8 mouse cellular contexts compared by ENCODE assay signal in genomic region chr5:129019497-129020299, GRCm38 (mm10). TPM values are rescaled to one million over a fixed set of nuclear protein-coding genes. Genes with fewer than 3 reads are reported as not detected.
A peak's percentile ranks its signal among the peaks of the same experiment; 100 is the strongest.
DNase-seq lines count a peak whose midpoint lies in the region; ATAC-seq and TF ChIP-seq lines count a peak whose summit lies in the region.

Gene Ran, plus strand, starts transcription at chr5:129020069.

- peak; percentile 93 for ATAC-seq in forebrain, embryonic 16.5 days
- ATAC-seq in lung, embryonic 14.5 days (ENCODE audit: insufficient read depth), result peak; percentile 93

- in situ Hi-C loops in ES-E14 (cut with MboI; ENCODE audit: low sequenced_read_pairs in 2 of 2, unreplicated experiment in 2 of 2), result no loop called here

- peaks cover 19% of the 10 kb centered on the region for H3K36me3 ChIP-seq in ES-E14 (ENCODE audit: control insufficient read depth, insufficient read depth, low read length, poor library complexity, severe bottlenecking)
- peaks cover 3% of the 10 kb centered on the region; the same call in 1 of the 2 replicates for H3K36me3 ChIP-seq in forebrain, embryonic 16.5 days (ENCODE audit: control insufficient read depth, insufficient read depth)
- H3K36me3 ChIP-seq in lung, embryonic 14.5 days (ENCODE audit: insufficient read depth), result peaks cover 28% of the 10 kb centered on the region
- no peaks in the 10 kb centered on the region for H3K36me3 ChIP-seq in thymus, adult 2 months (ENCODE audit: control insufficient read depth, insufficient read depth, low read length)

- no peaks in the 10 kb centered on the region for H3K9me3 ChIP-seq in ES-E14 (ENCODE audit: control insufficient read depth, insufficient read depth, low read depth, low read length)
- no peaks in the 10 kb centered on the region for H3K9me3 ChIP-seq in forebrain, embryonic 16.5 days (ENCODE audit: control insufficient read depth, low read length)
- H3K9me3 ChIP-seq in lung, embryonic 14.5 days (ENCODE audit: low read depth, low read length), result no peaks in the 10 kb centered on the region

- TF ChIP-seq POLR2A in olfactory bulb, adult 2 months (IDR thresholded peaks at IDR 0.05; ENCODE audit: insufficient read depth, low read depth, low read length), result peak; percentile 92
- peak; percentile 81 for TF ChIP-seq POLR2A in thymus, adult 2 months (IDR thresholded peaks at IDR 0.05; ENCODE audit: control insufficient read depth, extremely low read depth, insufficient read depth, low read length, poor library complexity)

- H3K4me2 ChIP-seq in forebrain, embryonic 16.5 days (ENCODE audit: low read length), result peak within 1 kb of the TSS; percentile 92
- H3K4me2 ChIP-seq in lung, embryonic 14.5 days, result peak within 1 kb of the TSS; percentile 72

- H3K4me3 ChIP-seq in ES-E14 (ENCODE audit: insufficient read depth in 1 of 2, low read depth in 1 of 2, low read length in 2 of 2, poor library complexity in 1 of 2, severe bottlenecking in 1 of 2), result peak within 1 kb of the TSS; percentile 74 to 93
- H3K4me3 ChIP-seq in forebrain, embryonic 16.5 days (replicated peaks; ENCODE audit: low read length), result peak within 1 kb of the TSS; percentile 91
- peak within 1 kb of the TSS; percentile 91 for H3K4me3 ChIP-seq in layer of hippocampus, adult 2 months
- peak within 1 kb of the TSS; percentile 95 for H3K4me3 ChIP-seq in lung, embryonic 14.5 days (ENCODE audit: low read depth, low read length)
- H3K4me3 ChIP-seq in olfactory bulb, adult 2 months (ENCODE audit: insufficient read depth, low read depth, low read length), result peak within 1 kb of the TSS; percentile 96
- H3K4me3 ChIP-seq in thymus, adult 2 months (ENCODE audit: control insufficient read depth, insufficient read depth, low read length), result peak within 1 kb of the TSS; percentile 83

- DNase-seq in ES-E14 (ENCODE audit: low read depth, low spot score), result peak; percentile 87
- DNase-seq in cerebellum, adult 11-12 months, result peak; percentile 97
- DNase-seq in heart, postnatal 36 days, result peak; percentile 94
- DNase-seq in layer of hippocampus, adult 2 months (ENCODE audit: low spot score in 2 of 2), result peak; percentile 94 to 96
- DNase-seq in lung, embryonic 14.5 days, result peak; percentile 98
- DNase-seq in thymus, adult 2 months, result peak; percentile 95

- WGBS in forebrain, embryonic 16.5 days, result under 1% methylated on average over 82 of the region's 102 CpGs
- under 1% methylated on average over 97 of the region's 102 CpGs for WGBS in lung, embryonic 14.5 days
- 2% methylated on average over 102 of the region's 102 CpGs for WGBS in olfactory bulb, adult 2 months
- 1% methylated on average over 102 of the region's 102 CpGs for WGBS in thymus, adult 2 months

- H3K27me3 ChIP-seq in forebrain, embryonic 16.5 days (replicated peaks; ENCODE audit: control insufficient read depth, insufficient read depth, low read length), result no peaks in the 10 kb centered on the region
- H3K27me3 ChIP-seq in lung, embryonic 14.5 days (ENCODE audit: insufficient read depth, low read length), result no peaks in the 10 kb centered on the region
- no peaks in the 10 kb centered on the region for H3K27me3 ChIP-seq in thymus, adult 2 months (ENCODE audit: control insufficient read depth, insufficient read depth, low read length)

- intact Hi-C loops in heart, postnatal 36 days (cut with DNase I), result loop anchor here (1.0 to 5.0 kb wide), 4 partner anchors 11 to 1407 kb away; partner anchors contain the start of genes Nipsnap2, Sbds, Stx2 and Tyw1

- H3K27ac ChIP-seq in ES-E14 (ENCODE audit: insufficient read depth, low read depth, low read length, poor library complexity, severe bottlenecking), result peak within 1 kb of the TSS; percentile 97
- H3K27ac ChIP-seq in forebrain, embryonic 16.5 days (ENCODE audit: low read length), result peak within 1 kb of the TSS; percentile 97
- peak within 1 kb of the TSS; percentile 100 for H3K27ac ChIP-seq in layer of hippocampus, adult 2 months
- H3K27ac ChIP-seq in lung, embryonic 14.5 days (ENCODE audit: low read depth), result peak within 1 kb of the TSS; percentile 98
- H3K27ac ChIP-seq in olfactory bulb, adult 2 months (ENCODE audit: insufficient read depth, low read depth, low read length), result peak within 1 kb of the TSS; percentile 96
- H3K27ac ChIP-seq in thymus, adult 2 months (ENCODE audit: control insufficient read depth, insufficient read depth, low read length), result peak within 1 kb of the TSS; percentile 1; the same call in 1 of the 2 replicates

- H3K9ac ChIP-seq in ES-E14 (ENCODE audit: insufficient read depth, low read depth, low read length, poor library complexity, severe bottlenecking), result peak within 1 kb of the TSS; percentile 98
- H3K9ac ChIP-seq in forebrain, embryonic 16.5 days (replicated peaks; ENCODE audit: low read depth, low read length), result peak within 1 kb of the TSS; percentile 92
- peak within 1 kb of the TSS; percentile 97 for H3K9ac ChIP-seq in lung, embryonic 14.5 days

- peaks cover 2 to 7% of the 10 kb centered on the region in 2 experiments; a peak in 2 of 4 replicates for H3K4me1 ChIP-seq in ES-E14 (ENCODE audit: control insufficient read depth in 2 of 2, insufficient read depth in 2 of 2, low read length in 2 of 2, poor library complexity in 1 of 2)
- H3K4me1 ChIP-seq in forebrain, embryonic 16.5 days (replicated peaks; ENCODE audit: control insufficient read depth, insufficient read depth, low read length), result peaks cover 16% of the 10 kb centered on the region
- H3K4me1 ChIP-seq in lung, embryonic 14.5 days (ENCODE audit: insufficient read depth), result peaks cover 5% of the 10 kb centered on the region; the same call in 1 of the 2 replicates
- no peaks in the 10 kb centered on the region; the same call in 1 of the 2 replicates for H3K4me1 ChIP-seq in olfactory bulb, adult 2 months (ENCODE audit: control insufficient read depth, insufficient read depth, low read length)
- H3K4me1 ChIP-seq in thymus, adult 2 months (replicated peaks; ENCODE audit: control insufficient read depth, insufficient read depth, low read length), result peaks cover 13% of the 10 kb centered on the region; the same call in 1 of the 2 replicates

- no peak for TF ChIP-seq CTCF in layer of hippocampus, adult 2 months (conservative IDR thresholded peaks at IDR 0.05)
- TF ChIP-seq CTCF in lung, embryonic 14.5 days (IDR thresholded peaks at IDR 0.05; ENCODE audit: low read depth), result no peak
- TF ChIP-seq CTCF in olfactory bulb, adult 2 months (IDR thresholded peaks at IDR 0.05; ENCODE audit: insufficient read depth, low read depth, low read length), result no peak
- TF ChIP-seq CTCF in thymus, adult 2 months (IDR thresholded peaks at IDR 0.05; ENCODE audit: borderline replicate concordance, control insufficient read depth, extremely low read depth, insufficient read depth, low read length, poor library complexity), result no peak

TF ChIP-seq in ES-E14, 5 proteins besides CTCF, POLR2A, EP300 and RAD21:
- TF ChIP-seq HCFC1 (IDR thresholded peaks at IDR 0.05; ENCODE audit: borderline replicate concordance, insufficient read depth, low read length) (0 out of 2 replicates have a peak, but pooled peaks have one; percentile 34), ZC3H11A (IDR thresholded peaks at IDR 0.05; ENCODE audit: borderline replicate concordance, low read depth, low read length) (no peak)

RNA-seq across cellular contexts. Expression of gene Ran, which starts in this region (rescaled TPM):
- total RNA-seq in ES-E14 (2012; rRNA removed), result 642 and 877 TPM in 2 replicates
- 436 and 440 TPM in 2 replicates for polyA plus RNA-seq in forebrain, embryonic 16.5 days (2015; fragmentation: Nextera tagmentation; extraction: Ambion mirVana)
- total RNA-seq in heart, postnatal 36 days (2021), result 100 to 1,000 TPM in 1 of 2 experiments, 10 to 100 TPM in 1; 86.3 to 103 TPM
- total RNA-seq in layer of hippocampus, adult 2 months (2021), result 100 to 1,000 TPM; 160 to 167 TPM
- polyA plus RNA-seq in lung, embryonic 14.5 days (2014; fragmentation: Nextera tagmentation; extraction: Ambion mirVana), result 737 and 751 TPM in 2 replicates
- polyA plus RNA-seq in olfactory bulb, adult 2 months (2012; ENCODE audit: insufficient read depth, insufficient read length, low replicate concordance, missing spikeins), result not detected in 2 replicates
- 145 and 165 TPM in 2 replicates for polyA plus RNA-seq in thymus, adult 2 months (2012; rRNA removed)

Comparison
In these comparisons a context has a peak if more than half of its experiments do, and no peak if none do; other contexts are left out.
1. Peak in every context shown above with its lines: DNase-seq, ATAC-seq, H3K4me3 ChIP-seq and H3K27ac ChIP-seq.
2. RNA of gene Ran (polyA plus RNA-seq): 737 to 751 TPM in lung, embryonic 14.5 days, 436 to 440 TPM in forebrain, embryonic 16.5 days and 145 to 165 TPM in thymus, adult 2 months; not detected in olfactory bulb, adult 2 months; every median in the first group is over 100 times any median in the second.
3. H3K27ac ChIP-seq: peak in every context shown above with its lines; median percentile 100 in layer of hippocampus, adult 2 months; 98 in lung, embryonic 14.5 days; 97 in ES-E14; 97 in forebrain, embryonic 16.5 days; 96 in olfactory bulb, adult 2 months; 1 in thymus, adult 2 months.